Mouse (Mus musculus): ENCODE results near the gene Cd247.

DNA sequence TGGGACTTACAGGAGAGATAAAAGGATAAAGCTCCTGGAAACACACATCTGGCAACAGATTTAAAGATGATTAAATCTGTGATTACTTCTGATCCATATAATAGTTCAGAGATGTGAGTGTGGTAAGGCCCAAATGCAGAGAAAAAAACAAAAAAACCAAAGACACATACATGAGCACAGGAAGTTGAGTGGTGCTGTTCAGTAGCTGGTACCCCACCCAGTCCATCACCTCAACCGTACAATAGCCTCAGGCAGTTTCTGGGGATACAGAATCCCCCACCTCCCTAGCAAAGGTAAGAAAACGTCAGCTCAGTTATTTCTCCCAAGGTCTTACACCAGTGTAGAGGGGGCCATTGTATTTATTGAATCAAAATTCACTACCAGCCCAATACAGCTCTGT, 22.2 kb downstream of the Cd247 start:
- TF ChIP-seq CTCF (conservative IDR thresholded peaks at IDR 0.05; ENCODE audit: low read length): no peak
- TF ChIP-seq NANOG (IDR thresholded peaks at IDR 0.05; ENCODE audit: borderline replicate concordance, low read length): no peak
